Mouse (Mus musculus) thymus, adult 2 months (tissue): ENCODE measurements around the gene Prep. TPM values are rescaled to one million over a fixed set of nuclear protein-coding genes. Genes with fewer than 3 reads are reported as not detected.

Experiments used
- DNase-seq: peaks from one replicate; pipeline ENCODE4 v3.0.0; 2021
- H3K27ac ChIP-seq: fragments of 200-500 bp; 2 replicates; pipeline ENCODE4 v1.5.1; 2012; ENCODE audit warnings: low read length, control low read depth; ENCODE audit not compliant: control insufficient read depth, insufficient read depth
- H3K27me3 ChIP-seq: fragments of 200-500 bp; 2 replicates; pipeline ENCODE4 v1.6.1; 2012; ENCODE audit warnings: mild to moderate bottlenecking, low read length, moderate library complexity, mixed read lengths; ENCODE audit not compliant: control insufficient read depth, insufficient read depth
- H3K36me3 ChIP-seq: fragments of 200-500 bp; 2 replicates; pipeline ENCODE4 v1.6.1; 2012; ENCODE audit warnings: mild to moderate bottlenecking, low read length, moderate library complexity; ENCODE audit not compliant: control insufficient read depth, insufficient read depth
- H3K4me1 ChIP-seq: fragments of 200-500 bp; replicated peaks from 2 replicates; pipeline ENCODE4 v1.6.1; 2012; ENCODE audit warnings: low read length; ENCODE audit not compliant: control insufficient read depth, insufficient read depth
- H3K4me3 ChIP-seq: fragments of 200-500 bp; 2 replicates; pipeline ENCODE4 v1.5.1; 2012; ENCODE audit warnings: mild to moderate bottlenecking, low read length, control low read depth, moderate library complexity; ENCODE audit not compliant: control insufficient read depth, insufficient read depth
- CTCF ChIP-seq: fragments of 200-500 bp; IDR thresholded peaks from 2 replicates; pipeline ENCODE4 v1.5.1; 2012; ENCODE audit warnings: mild to moderate bottlenecking, control low read depth, low read length, moderate library complexity, borderline replicate concordance; ENCODE audit not compliant: control insufficient read depth, poor library complexity, insufficient read depth; ENCODE audit errors: extremely low read depth
- POLR2A ChIP-seq: fragments of 200-500 bp; IDR thresholded peaks from 2 replicates; pipeline ENCODE4 v1.6.1; 2012; ENCODE audit warnings: mild to moderate bottlenecking, low read length, control low read depth, moderate library complexity; ENCODE audit not compliant: control insufficient read depth, poor library complexity, insufficient read depth; ENCODE audit errors: extremely low read depth
- WGBS: fragments of 180-500 bp; shearing (Covaris S2); methylation state at CpG from one replicate; pipeline ENCODE4 v1.1.7; 2018; 5-methylcytosine and 5-hydroxymethylcytosine counted together
- polyA plus RNA-seq: library from polyadenylated mRNA; depleted of rRNA; stranded (reverse); fragments of >200 nt; gene quantifications from 2 replicates; pipeline ENCODE4 v1.2.3, GENCODE M21; 2012

Prep gene
- polyA plus RNA-seq, 1 experiment: 28.1 TPM

DNA sequence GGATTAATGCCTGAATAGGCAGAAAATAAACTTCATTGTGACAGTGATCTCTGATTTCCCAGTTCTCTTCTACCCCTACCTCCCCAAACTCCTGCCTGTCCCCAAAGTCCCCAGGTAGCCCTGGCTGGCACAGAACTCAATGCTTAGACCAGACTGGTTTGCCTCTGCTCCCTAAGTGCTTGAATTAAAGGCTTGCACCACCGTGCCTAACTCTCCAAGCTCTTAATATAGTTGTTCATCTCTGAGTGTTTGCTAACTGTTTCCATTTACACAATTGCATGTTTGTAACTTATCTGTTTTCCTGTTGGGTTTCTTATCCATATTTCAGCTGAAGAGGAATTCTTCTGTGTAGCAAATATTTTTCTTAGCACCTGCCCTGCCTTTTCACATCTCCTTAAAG lies 6.2 kb upstream of the Prep start:
- no peaks in the 10 kb centered on the region for H3K4me1 ChIP-seq
- whole genome bisulfite sequencing: 48% methylated on average over 1 of the region's 1 CpGs
- no peak for TF ChIP-seq CTCF
- TF ChIP-seq POLR2A: no peak
- no peak for DNase-seq
- H3K36me3 ChIP-seq: no peaks in the 10 kb centered on the region
- no peak overlapping the region for H3K4me3 ChIP-seq
- no peaks in the 10 kb centered on the region for H3K27me3 ChIP-seq
- H3K27ac ChIP-seq: no peak overlapping the region

DNA sequence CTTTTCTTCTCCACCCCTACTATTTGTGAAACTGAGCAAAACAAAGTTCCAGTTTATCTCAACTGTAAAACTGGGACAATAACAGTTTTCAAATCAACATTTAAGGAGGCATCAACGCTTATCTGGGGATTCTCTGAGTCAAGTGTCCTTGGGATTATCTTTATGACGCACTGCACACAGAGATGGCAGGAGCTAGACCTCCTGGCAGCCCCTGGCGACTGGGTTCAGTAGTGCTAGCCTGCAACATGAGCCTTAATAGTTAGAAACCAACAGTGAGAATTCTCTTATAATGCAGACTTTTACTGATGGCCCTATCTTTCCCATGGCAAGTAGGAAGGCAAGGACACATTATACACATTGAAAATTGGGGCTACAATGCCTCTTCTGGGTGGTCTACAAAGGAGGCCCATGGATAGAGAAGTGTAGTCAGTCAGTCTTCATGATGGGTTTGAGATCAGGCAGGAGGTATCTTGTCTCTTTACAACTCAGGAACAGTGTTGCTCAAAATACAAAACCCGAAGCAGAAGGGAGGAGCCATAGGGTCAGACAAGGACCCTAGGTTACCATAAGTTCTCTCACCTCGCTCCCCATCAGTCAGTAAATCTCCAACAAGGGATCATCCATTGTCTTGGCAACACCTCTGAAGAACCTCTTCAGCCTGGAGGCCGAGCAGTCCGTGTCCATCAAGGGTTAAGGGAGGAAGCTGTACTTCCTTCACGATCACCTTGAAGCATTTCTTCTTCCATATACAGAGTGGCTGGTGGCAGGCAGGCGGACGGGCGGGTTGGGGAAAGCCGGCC lies 672 bp upstream of the Prep start:
- 19% methylated on average over 12 of the region's 12 CpGs for WGBS
- Histone ChIP-seq H3K4me3 (peak overlapping the region; percentile 94), H3K36me3 (no peaks in the 10 kb centered on the region), H3K4me1 (peaks cover 7% of the 10 kb centered on the region), H3K27me3 (no peaks in the 10 kb centered on the region), H3K27ac (no peak overlapping the region)
- peak; percentile 45 for DNase-seq
- TF ChIP-seq POLR2A: no peak
- no peak for TF ChIP-seq CTCF

DNA sequence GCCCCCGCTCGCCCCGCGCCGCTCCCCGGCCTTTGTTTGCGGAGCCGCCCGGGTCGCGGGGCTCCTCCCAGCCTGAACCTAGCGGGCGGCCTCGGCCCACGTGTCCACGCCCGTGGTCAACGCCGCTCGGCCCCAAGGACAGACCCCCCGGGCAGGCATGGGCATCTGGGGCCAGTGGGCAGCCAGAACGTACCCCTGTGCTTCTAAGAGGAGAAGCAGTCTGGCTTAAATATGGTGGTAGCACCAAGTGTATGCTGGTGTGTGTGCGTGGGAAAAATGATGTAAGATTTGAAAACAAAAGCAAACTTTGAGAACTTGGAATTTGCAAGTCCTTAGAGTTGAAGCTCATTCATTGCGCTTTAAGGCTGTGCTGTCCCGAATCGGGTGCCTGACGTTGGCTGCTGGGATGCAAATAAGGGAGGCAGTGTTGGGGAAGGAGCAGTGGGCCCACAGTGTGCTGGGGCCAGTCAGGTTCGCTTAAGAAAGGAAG lies 478 bp downstream of the Prep start:
- no peak overlapping the region for H3K27ac ChIP-seq
- H3K4me1 ChIP-seq: peaks cover 7% of the 10 kb centered on the region
- H3K27me3 ChIP-seq: no peaks in the 10 kb centered on the region
- no peak for TF ChIP-seq CTCF
- TF ChIP-seq POLR2A: no peak
- no peaks in the 10 kb centered on the region for H3K36me3 ChIP-seq
- WGBS: under 1% methylated on average over 28 of the region's 28 CpGs
- peak; percentile 13 for DNase-seq
- H3K4me3 ChIP-seq: peak overlapping the region; percentile 94

DNA sequence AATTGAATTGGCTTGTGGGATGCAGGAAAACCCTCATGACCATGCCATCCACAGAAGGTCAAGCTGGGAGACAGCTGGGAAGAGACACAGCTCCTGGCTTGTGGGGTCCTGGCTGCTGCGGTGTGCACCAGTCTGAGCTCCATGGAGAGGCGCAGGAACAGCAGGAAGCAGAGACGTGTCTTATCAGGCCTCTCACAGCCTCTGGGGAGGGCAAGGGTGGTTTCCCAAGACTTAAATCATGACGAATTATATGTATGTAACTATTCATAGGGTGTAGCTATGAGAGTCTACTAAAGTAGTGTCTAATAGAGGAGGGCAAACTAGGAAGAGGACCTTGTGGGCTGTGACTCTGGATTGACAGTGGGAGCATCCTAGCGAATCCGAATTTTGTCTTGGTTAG lies 2.6 kb downstream of the Prep start:
- no peak overlapping the region for H3K4me3 ChIP-seq
- WGBS: 87% methylated on average over 6 of the region's 6 CpGs
- peaks cover 11% of the 10 kb centered on the region for H3K36me3 ChIP-seq
- H3K27me3 ChIP-seq: no peaks in the 10 kb centered on the region
- TF ChIP-seq POLR2A: no peak
- no peak for TF ChIP-seq CTCF
- H3K4me1 ChIP-seq: peaks cover 7% of the 10 kb centered on the region
- H3K27ac ChIP-seq: no peak overlapping the region
- no peak for DNase-seq

DNA sequence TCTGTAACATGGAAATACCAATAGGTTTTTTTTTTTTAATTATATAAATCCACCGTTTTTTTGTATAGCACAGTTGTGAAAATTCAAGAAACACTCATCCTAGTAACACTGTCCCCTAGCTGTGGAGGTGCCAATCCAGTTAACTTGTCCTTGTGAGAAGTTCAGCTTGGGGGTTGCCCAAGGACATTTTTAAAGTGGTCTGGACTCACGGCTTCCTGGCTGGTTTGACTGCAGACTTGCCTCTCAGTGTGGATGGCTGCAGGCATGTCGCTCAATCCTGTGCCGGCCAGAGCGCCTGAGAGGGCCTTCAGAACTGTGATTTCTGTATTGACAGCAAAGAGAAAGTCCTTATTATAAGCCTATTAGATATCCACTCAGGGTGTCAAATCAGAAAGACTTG lies 3.4 kb downstream of the Prep start:
- H3K4me3 ChIP-seq: no peak overlapping the region
- peaks cover 13% of the 10 kb centered on the region for H3K36me3 ChIP-seq
- WGBS: 96% methylated on average over 5 of the region's 5 CpGs
- no peaks in the 10 kb centered on the region for H3K27me3 ChIP-seq
- TF ChIP-seq POLR2A: no peak
- TF ChIP-seq CTCF: no peak
- H3K4me1 ChIP-seq: peaks cover 7% of the 10 kb centered on the region
- no peak for DNase-seq
- H3K27ac ChIP-seq: no peak overlapping the region

DNA sequence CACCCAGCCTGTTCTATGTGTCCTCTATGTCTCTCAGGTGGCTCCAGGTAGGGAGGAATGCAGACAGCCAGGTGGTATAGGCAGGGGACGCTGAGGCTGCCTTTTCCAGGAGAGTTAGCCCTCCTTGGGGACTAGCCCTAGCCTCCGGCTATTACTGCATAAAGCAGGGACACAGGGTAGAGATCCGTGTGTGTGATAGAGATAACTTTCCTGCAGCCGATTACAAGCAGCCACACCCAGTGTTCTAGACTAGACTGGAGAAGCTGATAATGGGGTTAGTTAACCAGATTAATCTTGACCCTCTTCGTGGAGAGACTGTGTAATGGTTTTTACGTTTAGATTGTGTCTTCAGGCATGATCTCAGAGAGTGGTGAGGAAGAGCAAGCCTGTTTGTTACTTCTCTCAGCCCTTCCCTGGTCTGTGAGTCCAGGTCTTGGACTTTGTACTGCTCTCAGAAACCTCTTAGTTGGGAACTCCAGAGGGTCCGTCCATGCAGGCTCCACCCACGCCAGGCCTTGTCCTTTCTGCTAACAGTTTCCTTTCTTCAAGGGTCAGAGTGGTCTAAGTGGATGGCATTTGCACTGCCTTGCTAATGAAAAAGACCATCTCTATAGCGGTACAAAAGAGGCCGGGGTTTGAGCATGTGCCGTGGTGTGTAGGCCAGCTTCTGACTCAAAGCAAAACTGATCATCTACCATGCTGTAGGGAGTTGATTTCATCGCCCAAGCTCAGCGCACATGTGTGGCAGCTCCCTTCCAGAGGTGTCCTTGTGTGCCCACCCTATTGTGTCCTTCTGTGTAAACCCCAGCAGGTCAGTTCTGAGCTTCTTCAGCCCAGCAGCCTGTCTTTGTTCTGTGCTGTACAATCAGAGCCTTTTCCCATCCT lies 4.2 kb downstream of the Prep start:
- no peak for TF ChIP-seq CTCF
- TF ChIP-seq POLR2A: no peak
- Histone ChIP-seq H3K27ac (no peak overlapping the region), H3K27me3 (no peaks in the 10 kb centered on the region), H3K4me3 (no peak overlapping the region), H3K36me3 (peaks cover 13% of the 10 kb centered on the region), H3K4me1 (peaks cover 7% of the 10 kb centered on the region)
- 97% methylated on average over 13 of the region's 13 CpGs for WGBS
- DNase-seq: no peak
